Mouse (Mus musculus): Measurements from ENCODE around the gene Ppa2.

GRCm38 (mm10) chr3:133315011-133315410 is 5.1 kb downstream of the Ppa2 start:
- TF ChIP-seq EP300 (IDR thresholded peaks at IDR 0.05; ENCODE audit: insufficient read depth, low read depth, low read length): no peak
- no peak for TF ChIP-seq CTCF (IDR thresholded peaks at IDR 0.05; ENCODE audit: low read depth, low read length)
- no peak for TF ChIP-seq POLR2A (IDR thresholded peaks at IDR 0.05; ENCODE audit: insufficient read depth, low read length)

All from ES-Bruce4 (cell line).